In the genomic region with DNA sequence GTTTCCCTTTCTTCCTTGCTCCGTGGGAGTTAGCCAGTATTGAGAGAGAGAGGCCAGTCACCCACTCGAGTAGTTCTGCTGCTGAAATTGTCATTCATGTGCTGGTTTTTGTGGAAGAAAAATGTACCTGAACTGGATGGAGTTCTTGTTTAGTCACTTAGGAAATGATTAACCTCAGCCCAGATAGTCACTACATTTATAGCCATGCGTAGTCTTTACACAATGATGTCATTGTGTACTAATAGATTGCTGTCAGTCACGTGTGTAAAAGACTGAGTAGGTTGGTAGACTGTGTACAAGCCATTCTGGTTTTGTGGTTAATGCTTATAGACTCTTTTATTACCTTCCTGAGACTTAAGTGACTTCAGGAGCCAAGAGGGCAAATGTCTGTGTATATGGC, we compare ENCODE assay signal across 19 mouse cellular contexts. TPM values are rescaled to one million over a fixed set of nuclear protein-coding genes. Genes with fewer than 3 reads are reported as not detected.
DNase-seq lines count a peak whose midpoint lies in the region; ATAC-seq and TF ChIP-seq lines count a peak whose summit lies in the region.
"Had no signal": no experiment of that assay in that cellular context is flagged by ENCODE, and none has a peak within 500 bp of the region (broad histone marks: within the 10 kb centered on the region; RNA-seq: fewer than 3 reads in every experiment).

No protein-coding gene starts in this region.

- DNase-seq in lung, embryonic 14.5 days: peak; percentile 77
- no peak for DNase-seq in lung, postnatal 4 days
- no peak for DNase-seq in layer of hippocampus, adult 9-11 months
- no peak for DNase-seq in adrenal gland, postnatal 14 days
- no peak for DNase-seq in midbrain, embryonic 10.5 days (ENCODE audit: low spot score)
- DNase-seq: adrenal gland, postnatal 36 days; cerebellum, adult 9-10 months; gastrocnemius, postnatal 36 days; heart, postnatal 4 days; thymus, postnatal 4 days had no signal

- ATAC-seq in lung, embryonic 14.5 days (ENCODE audit: insufficient read depth): peak; percentile 83; the same call in 1 of the 2 replicates
- ATAC-seq in intestine, postnatal 0 days: peak; percentile 93
- peak; percentile 87 for ATAC-seq in liver, embryonic 16.5 days (ENCODE audit: low read depth)
- peak; percentile 96 for ATAC-seq in stomach, embryonic 16.5 days (ENCODE audit: insufficient read depth, low FRiP score)
- ATAC-seq: activated CD4-positive, CD25-positive, alpha-beta regulatory T cell, adult 4 months; midbrain, embryonic 15.5 days had no signal

- no peaks in the 10 kb centered on the region for H3K9me3 ChIP-seq in lung, embryonic 14.5 days (ENCODE audit: low read depth, low read length)
- H3K9me3 ChIP-seq in intestine, postnatal 0 days (ENCODE audit: control insufficient read depth): no peaks in the 10 kb centered on the region
- H3K9me3 ChIP-seq in liver, embryonic 16.5 days (replicated peaks; ENCODE audit: control insufficient read depth, low read length): no peaks in the 10 kb centered on the region
- H3K9me3 ChIP-seq in stomach, embryonic 16.5 days (replicated peaks; ENCODE audit: control insufficient read depth, low read length): no peaks in the 10 kb centered on the region
- H3K9me3 ChIP-seq in midbrain, embryonic 10.5 days (replicated peaks): no peaks in the 10 kb centered on the region
- H3K9me3 ChIP-seq: embryonic facial prominence, embryonic 15.5 days; heart, embryonic 13.5 days; midbrain, embryonic 15.5 days had no signal

- H3K36me3 ChIP-seq in lung, embryonic 14.5 days (ENCODE audit: insufficient read depth): peaks cover 91% of the 10 kb centered on the region
- peaks cover 49% of the 10 kb centered on the region for H3K36me3 ChIP-seq in intestine, postnatal 0 days (ENCODE audit: control insufficient read depth, insufficient read depth)
- peaks cover 43% of the 10 kb centered on the region for H3K36me3 ChIP-seq in liver, embryonic 16.5 days (ENCODE audit: control insufficient read depth, insufficient read depth)
- peaks cover 23% of the 10 kb centered on the region for H3K36me3 ChIP-seq in stomach, embryonic 16.5 days (ENCODE audit: control insufficient read depth, insufficient read depth, low read length)
- peaks cover 100% of the 10 kb centered on the region for H3K36me3 ChIP-seq in midbrain, embryonic 10.5 days

- H3K4me3 ChIP-seq in lung, embryonic 14.5 days (ENCODE audit: low read depth, low read length): no peak overlapping the region
- H3K4me3 ChIP-seq in intestine, postnatal 0 days (ENCODE audit: low read depth, low read length): no peak overlapping the region
- no peak overlapping the region for H3K4me3 ChIP-seq in liver, embryonic 16.5 days (ENCODE audit: low read depth, low read length)
- no peak overlapping the region for H3K4me3 ChIP-seq in stomach, embryonic 16.5 days (replicated peaks; ENCODE audit: low read length)
- H3K4me3 ChIP-seq in midbrain, embryonic 10.5 days: no peak overlapping the region
- H3K4me3 ChIP-seq: embryonic facial prominence, embryonic 15.5 days; heart, embryonic 13.5 days; midbrain, embryonic 15.5 days had no signal

- no peak overlapping the region for H3K9ac ChIP-seq in lung, embryonic 14.5 days
- H3K9ac ChIP-seq in intestine, postnatal 0 days (ENCODE audit: low read depth, low read length): no peak overlapping the region
- H3K9ac ChIP-seq in liver, embryonic 16.5 days (ENCODE audit: low read depth, low read length): no peak overlapping the region
- H3K9ac ChIP-seq in stomach, embryonic 16.5 days (ENCODE audit: low read length): no peak overlapping the region
- H3K9ac ChIP-seq: embryonic facial prominence, embryonic 15.5 days; heart, embryonic 13.5 days; midbrain, embryonic 15.5 days had no signal

- H3K27ac ChIP-seq in lung, embryonic 14.5 days (ENCODE audit: low read depth): peak overlapping the region; percentile 74
- peak overlapping the region; percentile 46; the same call in 1 of the 2 replicates for H3K27ac ChIP-seq in intestine, postnatal 0 days (ENCODE audit: low read depth, low read length)
- peak overlapping the region; percentile 51 for H3K27ac ChIP-seq in liver, embryonic 16.5 days (ENCODE audit: low read length)
- H3K27ac ChIP-seq in stomach, embryonic 16.5 days (ENCODE audit: low read length): peak overlapping the region; percentile 78
- no peak overlapping the region for H3K27ac ChIP-seq in midbrain, embryonic 10.5 days (replicated peaks)
- H3K27ac ChIP-seq: embryonic facial prominence, embryonic 15.5 days; heart, embryonic 13.5 days; macrophage; midbrain, embryonic 15.5 days had no signal

- H3K27me3 ChIP-seq in lung, embryonic 14.5 days (ENCODE audit: insufficient read depth, low read length): no peaks in the 10 kb centered on the region
- H3K27me3 ChIP-seq in intestine, postnatal 0 days (replicated peaks; ENCODE audit: control insufficient read depth, insufficient read depth, low read length): no peaks in the 10 kb centered on the region
- no peaks in the 10 kb centered on the region for H3K27me3 ChIP-seq in liver, embryonic 16.5 days (ENCODE audit: control insufficient read depth, insufficient read depth, low read depth, low read length)
- no peaks in the 10 kb centered on the region for H3K27me3 ChIP-seq in stomach, embryonic 16.5 days (ENCODE audit: control insufficient read depth, insufficient read depth, low read length)
- H3K27me3 ChIP-seq in midbrain, embryonic 10.5 days (ENCODE audit: low read depth, poor library complexity, severe bottlenecking): no peaks in the 10 kb centered on the region
- H3K27me3 ChIP-seq: CH12.LX; embryonic facial prominence, embryonic 15.5 days; heart, embryonic 13.5 days; midbrain, embryonic 15.5 days had no signal

- H3K4me2 ChIP-seq in lung, embryonic 14.5 days: no peak overlapping the region
- no peak overlapping the region for H3K4me2 ChIP-seq in intestine, postnatal 0 days (replicated peaks; ENCODE audit: low read depth)
- no peak overlapping the region for H3K4me2 ChIP-seq in liver, embryonic 16.5 days (ENCODE audit: low read depth, low read length)
- H3K4me2 ChIP-seq in stomach, embryonic 16.5 days (ENCODE audit: low read depth, low read length): no peak overlapping the region
- H3K4me2 ChIP-seq: embryonic facial prominence, embryonic 15.5 days; heart, embryonic 13.5 days; midbrain, embryonic 15.5 days had no signal

- no peaks in the 10 kb centered on the region for H3K4me1 ChIP-seq in lung, embryonic 14.5 days (ENCODE audit: insufficient read depth)
- H3K4me1 ChIP-seq in intestine, postnatal 0 days (replicated peaks; ENCODE audit: control insufficient read depth, insufficient read depth, low read length): no peaks in the 10 kb centered on the region
- no peaks in the 10 kb centered on the region; the same call in 1 of the 2 replicates for H3K4me1 ChIP-seq in liver, embryonic 16.5 days (ENCODE audit: control insufficient read depth, low read depth, low read length)
- H3K4me1 ChIP-seq in stomach, embryonic 16.5 days (ENCODE audit: control insufficient read depth, insufficient read depth, low read length): no peaks in the 10 kb centered on the region
- H3K4me1 ChIP-seq in midbrain, embryonic 10.5 days: no peaks in the 10 kb centered on the region
- H3K4me1 ChIP-seq: embryonic facial prominence, embryonic 15.5 days; heart, embryonic 13.5 days had no signal

- TF ChIP-seq CTCF in lung, embryonic 14.5 days (IDR thresholded peaks at IDR 0.05; ENCODE audit: low read depth): no peak
- no peak for TF ChIP-seq CTCF in intestine, postnatal 0 days (IDR thresholded peaks at IDR 0.05; ENCODE audit: low read depth)

- 56% methylated on average over 4 of the region's 4 CpGs for WGBS in lung, embryonic 14.5 days
- WGBS in intestine, postnatal 0 days: 35% methylated on average over 4 of the region's 4 CpGs
- WGBS in liver, embryonic 16.5 days (ENCODE audit: insufficient replicate concordance): 67% methylated on average over 4 of the region's 4 CpGs
- WGBS in stomach, embryonic 16.5 days: 61% methylated on average over 4 of the region's 4 CpGs
- WGBS in midbrain, embryonic 10.5 days: 95% methylated on average over 4 of the region's 4 CpGs

RNA-seq across cellular contexts. Expression of a gene that starts 26.9 kb away (rescaled TPM):
- 21.9 and 23.9 TPM in 2 replicates for polyA plus RNA-seq in lung, embryonic 14.5 days (2014; fragmentation: Nextera tagmentation; extraction: Ambion mirVana)
- polyA plus RNA-seq in intestine, postnatal 0 days (2015; fragmentation: Nextera tagmentation; extraction: Ambion mirVana): 6.6 and 7.0 TPM in 2 replicates
- 9.4 and 10.3 TPM in 2 replicates for polyA plus RNA-seq in liver, embryonic 16.5 days (2015; fragmentation: Nextera tagmentation; extraction: Ambion mirVana)
- 15.0 and 15.9 TPM in 2 replicates for polyA plus RNA-seq in stomach, embryonic 16.5 days (2015; fragmentation: Nextera tagmentation; extraction: Ambion mirVana)
- 10.9 and 15.4 TPM in 2 replicates for total RNA-seq in adrenal gland, postnatal 14 days (2021)
- 26.9 and 31.0 TPM in 2 replicates for polyA plus RNA-seq in midbrain, embryonic 10.5 days (2016; fragmentation: Nextera tagmentation; extraction: Ambion mirVana)

RNA-seq across cellular contexts. Expression of a gene that starts 33.9 kb away (rescaled TPM):
- 44.0 and 47.1 TPM in 2 replicates for polyA plus RNA-seq in lung, embryonic 14.5 days (2014; fragmentation: Nextera tagmentation; extraction: Ambion mirVana)
- 9.9 TPM in 2 replicates for polyA plus RNA-seq in intestine, postnatal 0 days (2015; fragmentation: Nextera tagmentation; extraction: Ambion mirVana)
- polyA plus RNA-seq in liver, embryonic 16.5 days (2015; fragmentation: Nextera tagmentation; extraction: Ambion mirVana): 6.5 and 6.6 TPM in 2 replicates
- polyA plus RNA-seq in stomach, embryonic 16.5 days (2015; fragmentation: Nextera tagmentation; extraction: Ambion mirVana): 17.9 and 18.9 TPM in 2 replicates
- 13.8 and 15.3 TPM in 2 replicates for total RNA-seq in adrenal gland, postnatal 14 days (2021)
- 28.7 and 28.9 TPM in 2 replicates for polyA plus RNA-seq in midbrain, embryonic 10.5 days (2016; fragmentation: Nextera tagmentation; extraction: Ambion mirVana)
